Mouse (Mus musculus) kidney, adult 2 months (tissue): Measurements from ENCODE around the gene Tmprss6. TPM values are rescaled to one million over a fixed set of nuclear protein-coding genes. Genes with fewer than 3 reads are reported as not detected.

Source experiments
- DNase-seq: peaks from one replicate; pipeline ENCODE4 v3.0.0; 2021
- H3K27ac ChIP-seq: fragments of 200-500 bp; 2 replicates; pipeline ENCODE4 v1.5.1; 2012; ENCODE audit warnings: low read depth, low read length, control low read depth, inconsistent platforms; ENCODE audit not compliant: insufficient read depth
- H3K27me3 ChIP-seq: fragments of 200-500 bp; replicated peaks from 2 replicates; pipeline ENCODE4 v1.6.1; 2012; ENCODE audit warnings: mild to moderate bottlenecking, moderate library complexity, low read length, inconsistent platforms; ENCODE audit not compliant: control insufficient read depth, insufficient read depth
- H3K36me3 ChIP-seq: fragments of 200-500 bp; 2 replicates; pipeline ENCODE4 v1.6.1; 2012; ENCODE audit warnings: mild to moderate bottlenecking, moderate library complexity, low read length, inconsistent platforms; ENCODE audit not compliant: control insufficient read depth, insufficient read depth
- H3K4me1 ChIP-seq: fragments of 200-500 bp; 2 replicates; pipeline ENCODE4 v1.6.1; 2011; ENCODE audit warnings: low read length; ENCODE audit not compliant: control insufficient read depth, insufficient read depth
- H3K4me3 ChIP-seq: fragments of 200-500 bp; 2 replicates; pipeline ENCODE4 v1.5.1; 2011; ENCODE audit warnings: mild to moderate bottlenecking, low read depth, low read length, control low read depth; ENCODE audit not compliant: insufficient read depth
- CTCF ChIP-seq: fragments of 200-500 bp; conservative IDR thresholded peaks from 2 replicates; pipeline ENCODE4 v1.5.1; 2011; ENCODE audit warnings: low read depth, mild to moderate bottlenecking, control low read depth, low read length, moderate library complexity, mixed read lengths; ENCODE audit not compliant: insufficient read depth, insufficient read length
- POLR2A ChIP-seq: fragments of 200-500 bp; IDR thresholded peaks from one replicate; pipeline ENCODE4 v1.6.1; 2011; ENCODE audit warnings: low read depth, low read length, control low read depth
- WGBS: fragments of 180-500 bp; shearing (Covaris S2); methylation state at CpG from one replicate; pipeline ENCODE4 v1.1.7; 2018; 5-methylcytosine and 5-hydroxymethylcytosine counted together
- polyA plus RNA-seq: library from polyadenylated mRNA; depleted of rRNA; stranded (reverse); fragments of >200 nt; gene quantifications from 2 replicates; pipeline ENCODE4 v1.2.3, GENCODE M21; 2012

The Tmprss6 gene
- polyA plus RNA-seq, 1 experiment, result 2.7 TPM

GRCm38 (mm10) chr15:78483311-78483710 is 14.9 kb upstream of the Tmprss6 start:
- no peaks in the 10 kb centered on the region for H3K36me3 ChIP-seq
- WGBS, result 85% methylated on average over 4 of the region's 4 CpGs
- no peak overlapping the region for H3K27ac ChIP-seq
- no peak for DNase-seq
- no peaks in the 10 kb centered on the region for H3K27me3 ChIP-seq
- TF ChIP-seq CTCF (no peak), POLR2A (no peak)
- H3K4me1 ChIP-seq, result no peaks in the 10 kb centered on the region
- H3K4me3 ChIP-seq, result no peak overlapping the region

- no peak for TF ChIP-seq POLR2A
- no peak for TF ChIP-seq CTCF
- H3K4me1 ChIP-seq, result no peaks in the 10 kb centered on the region
- no peak overlapping the region for H3K4me3 ChIP-seq
- DNase-seq, result no peak
- H3K27me3 ChIP-seq, result no peaks in the 10 kb centered on the region
- 48% methylated on average over 3 of the region's 3 CpGs for WGBS
- H3K36me3 ChIP-seq, result no peaks in the 10 kb centered on the region
- H3K27ac ChIP-seq, result no peak overlapping the region
Observed at GRCm38 (mm10) chr15:78482518-78482917, 14.1 kb upstream of the Tmprss6 start.

DNA sequence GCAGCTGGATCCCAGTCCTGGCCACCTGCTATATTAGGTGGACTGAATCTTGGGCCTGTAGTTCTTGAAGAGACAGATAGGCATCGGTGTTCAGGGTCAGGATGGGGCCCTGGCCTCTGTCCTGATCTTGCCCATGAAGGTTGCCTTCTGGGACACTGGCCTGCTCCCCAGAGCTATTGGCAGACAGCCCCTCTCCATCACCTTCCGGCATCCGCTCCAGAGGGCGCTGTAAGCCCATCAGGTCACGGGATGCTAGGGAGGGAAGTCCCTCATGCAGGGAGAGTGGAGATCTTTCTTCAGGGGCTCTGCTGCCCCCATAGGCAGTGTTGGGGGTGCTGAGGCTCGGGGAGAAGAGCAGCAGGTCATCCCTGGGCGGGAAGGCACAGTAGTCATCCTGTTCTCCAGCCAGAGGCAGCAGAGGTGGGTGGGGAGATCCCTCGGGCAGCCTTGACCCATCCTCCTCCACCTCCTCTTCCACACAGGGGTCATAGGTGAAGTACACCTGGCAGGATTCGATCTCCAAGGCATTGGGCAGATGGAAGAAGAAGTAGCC is 13.1 kb upstream of the Tmprss6 start:
- DNase-seq, result peak; percentile 6
- Histone ChIP-seq H3K27ac (no peak overlapping the region), H3K4me3 (no peak overlapping the region), H3K4me1 (no peaks in the 10 kb centered on the region), H3K27me3 (no peaks in the 10 kb centered on the region), H3K36me3 (no peaks in the 10 kb centered on the region)
- TF ChIP-seq CTCF, result no peak
- TF ChIP-seq POLR2A, result no peak
- 54% methylated on average over 9 of the region's 9 CpGs for WGBS

DNA sequence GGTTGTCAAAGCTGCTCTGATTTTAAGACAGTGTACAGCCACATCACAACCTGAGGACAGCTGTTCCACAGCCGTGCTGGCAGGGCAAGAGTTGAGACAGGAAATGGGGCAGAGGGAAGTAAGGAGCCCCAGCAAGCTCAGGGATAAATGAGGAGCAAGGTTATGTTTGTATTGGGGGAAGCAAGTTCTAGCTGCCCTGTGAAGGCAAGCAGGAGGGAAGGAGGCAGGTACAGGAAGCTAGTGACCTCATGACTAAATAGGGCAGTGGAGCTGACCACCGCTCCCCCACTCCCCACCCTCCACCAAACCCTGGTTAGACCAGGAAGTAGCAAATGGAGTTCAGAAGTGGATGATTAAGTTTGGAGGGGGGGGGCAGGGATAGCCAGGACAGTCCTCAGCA is 12.6 kb upstream of the Tmprss6 start:
- Histone ChIP-seq H3K4me1 (no peaks in the 10 kb centered on the region), H3K4me3 (no peak overlapping the region), H3K27ac (no peak overlapping the region), H3K27me3 (no peaks in the 10 kb centered on the region), H3K36me3 (no peaks in the 10 kb centered on the region)
- 58% methylated on average over 2 of the region's 2 CpGs for WGBS
- DNase-seq, result no peak
- TF ChIP-seq POLR2A (no peak), CTCF (no peak)

GRCm38 (mm10) chr15:78480111-78480510 is 11.7 kb upstream of the Tmprss6 start:
- WGBS, result 71% methylated on average over 7 of the region's 7 CpGs
- TF ChIP-seq CTCF (no peak), POLR2A (no peak)

GRCm38 (mm10) chr15:78479470-78479869 is 11.0 kb upstream of the Tmprss6 start:
- DNase-seq, result no peak
- Histone ChIP-seq H3K4me1 (no peaks in the 10 kb centered on the region), H3K36me3 (no peaks in the 10 kb centered on the region), H3K27me3 (no peaks in the 10 kb centered on the region), H3K27ac (no peak overlapping the region), H3K4me3 (no peak overlapping the region)
- TF ChIP-seq CTCF (no peak), POLR2A (no peak)
- 80% methylated on average over 5 of the region's 5 CpGs for WGBS

More at GRCm38 (mm10) chr15:78480111-78480510, 11.7 kb upstream of the Tmprss6 start:
- no peak overlapping the region for H3K4me3 ChIP-seq
- no peaks in the 10 kb centered on the region for H3K36me3 ChIP-seq
- H3K27me3 ChIP-seq, result no peaks in the 10 kb centered on the region
- DNase-seq, result no peak
- no peak overlapping the region for H3K27ac ChIP-seq
- no peaks in the 10 kb centered on the region for H3K4me1 ChIP-seq

DNA sequence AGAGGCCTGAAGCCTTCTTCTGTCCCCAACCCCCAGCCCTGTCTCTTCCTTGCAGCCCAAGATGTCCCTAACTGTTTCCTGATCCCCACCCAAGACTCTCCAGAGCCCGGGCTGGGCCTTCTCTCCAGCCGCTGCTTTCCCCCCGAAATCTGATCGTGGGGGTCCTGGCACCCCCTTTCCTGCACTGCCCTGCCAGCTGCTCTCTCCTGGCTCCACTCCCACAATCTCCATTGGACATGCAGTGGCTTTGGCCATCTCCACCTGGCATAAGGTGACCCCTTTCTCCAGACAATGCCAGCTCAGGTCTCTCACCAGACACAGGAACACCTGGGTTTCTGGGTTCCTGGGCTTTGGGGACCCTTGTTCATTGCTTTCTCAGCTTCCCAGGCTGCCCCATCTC is 9.6 kb upstream of the Tmprss6 start:
- H3K27me3 ChIP-seq, result no peaks in the 10 kb centered on the region
- no peak for DNase-seq
- H3K27ac ChIP-seq, result no peak overlapping the region
- no peak for TF ChIP-seq POLR2A
- TF ChIP-seq CTCF, result no peak
- WGBS, result 90% methylated on average over 4 of the region's 4 CpGs
- H3K4me1 ChIP-seq, result no peaks in the 10 kb centered on the region
- H3K36me3 ChIP-seq, result no peaks in the 10 kb centered on the region
- no peak overlapping the region for H3K4me3 ChIP-seq
